ENCODE assay signal across 19 mouse cellular contexts in genomic region chr5:151344737-151345136, GRCm38 (mm10).
"Had no signal": no experiment of that assay in that cellular context is flagged by ENCODE, and none has a peak within 500 bp of the region (broad histone marks: within the 10 kb centered on the region; RNA-seq: fewer than 3 reads in every experiment).

No protein-coding gene starts in this region.

- DNase-seq: gastrocnemius, adult 2 months; gastrocnemius, postnatal 10 days; gastrocnemius, postnatal 25 days; heart, adult 11 months; heart, adult 2 months; heart, postnatal 14 days; heart, postnatal 36 days; kidney, adult 18-20 months; kidney, adult 8-10 months; kidney, postnatal 10 days; kidney, postnatal 25 days; kidney, postnatal 4 days; layer of hippocampus, postnatal 36 days; left cerebral cortex, postnatal 4 days had no signal

- ATAC-seq: hindbrain, embryonic 16.5 days; inflammation-experienced regulatory T-cells, adult 6 months; intestine, embryonic 15.5 days; intestine, postnatal 0 days; liver, embryonic 12.5 days had no signal
